Mouse (Mus musculus): ENCODE data around the gene Cks1b. TPM values are rescaled to one million over a fixed set of nuclear protein-coding genes. Genes with fewer than 3 reads are reported as not detected.

Cks1b gene
- total RNA-seq, 2 experiments from 2014 or later: 7.9 to 14.4 TPM

DNA sequence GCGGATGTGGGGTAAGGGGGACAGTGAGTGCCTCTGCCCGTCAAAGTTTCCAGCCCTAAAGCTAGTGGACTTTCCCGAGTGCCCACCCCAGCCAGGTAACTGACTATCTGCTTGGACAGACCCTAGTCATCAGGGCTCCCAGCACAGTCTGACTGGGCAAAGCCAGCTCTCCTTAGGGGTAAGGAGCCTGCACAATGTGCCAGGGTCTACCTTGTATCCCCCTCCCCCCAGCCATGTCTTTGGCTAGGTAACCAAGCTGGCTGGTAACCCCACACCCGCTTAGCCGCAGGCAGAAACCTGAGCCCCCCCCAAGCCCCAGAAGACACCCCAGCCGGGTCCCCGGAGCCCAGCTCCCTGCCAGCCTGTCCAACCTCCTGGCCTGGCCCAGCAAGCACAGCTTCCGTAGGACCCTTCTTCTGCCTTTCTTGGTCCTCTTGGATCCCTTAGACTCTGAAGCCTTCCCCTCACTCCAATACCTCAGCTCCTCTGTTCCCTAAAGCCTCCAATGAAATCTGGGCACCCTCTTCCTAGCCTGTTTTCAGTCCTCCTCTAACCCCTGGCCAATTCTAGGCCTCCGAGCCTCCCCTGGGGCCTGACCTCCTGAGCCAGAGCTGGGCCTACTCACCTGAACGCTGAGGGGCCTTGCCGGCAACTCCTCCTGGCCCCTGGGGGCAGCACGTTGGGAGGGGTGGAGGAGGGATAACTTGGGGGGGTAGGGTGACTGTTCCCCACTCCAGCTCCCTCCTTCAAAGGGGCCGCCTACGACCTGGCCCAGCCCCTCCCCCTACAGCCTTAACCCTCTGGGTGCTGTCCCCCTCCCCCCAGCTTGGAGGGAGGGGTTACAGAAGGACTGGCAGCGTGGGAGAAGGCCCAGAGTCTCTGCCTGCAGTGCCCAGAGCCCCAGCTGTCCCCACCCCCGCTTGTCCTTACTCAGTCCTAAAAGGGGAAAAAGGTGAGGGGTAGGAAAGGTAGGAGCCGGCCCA, 31.5 kb downstream of the Cks1b start:
- intact Hi-C loops (cut with DNase I): no loop called here
- peak in 1 of 2 experiments; percentile 32 for DNase-seq

GRCm38 (mm10) chr3:89385451-89385850, 32.7 kb downstream of the Cks1b start:
- DNase-seq: no peak
- intact Hi-C loops (cut with DNase I): no loop called here

DNA sequence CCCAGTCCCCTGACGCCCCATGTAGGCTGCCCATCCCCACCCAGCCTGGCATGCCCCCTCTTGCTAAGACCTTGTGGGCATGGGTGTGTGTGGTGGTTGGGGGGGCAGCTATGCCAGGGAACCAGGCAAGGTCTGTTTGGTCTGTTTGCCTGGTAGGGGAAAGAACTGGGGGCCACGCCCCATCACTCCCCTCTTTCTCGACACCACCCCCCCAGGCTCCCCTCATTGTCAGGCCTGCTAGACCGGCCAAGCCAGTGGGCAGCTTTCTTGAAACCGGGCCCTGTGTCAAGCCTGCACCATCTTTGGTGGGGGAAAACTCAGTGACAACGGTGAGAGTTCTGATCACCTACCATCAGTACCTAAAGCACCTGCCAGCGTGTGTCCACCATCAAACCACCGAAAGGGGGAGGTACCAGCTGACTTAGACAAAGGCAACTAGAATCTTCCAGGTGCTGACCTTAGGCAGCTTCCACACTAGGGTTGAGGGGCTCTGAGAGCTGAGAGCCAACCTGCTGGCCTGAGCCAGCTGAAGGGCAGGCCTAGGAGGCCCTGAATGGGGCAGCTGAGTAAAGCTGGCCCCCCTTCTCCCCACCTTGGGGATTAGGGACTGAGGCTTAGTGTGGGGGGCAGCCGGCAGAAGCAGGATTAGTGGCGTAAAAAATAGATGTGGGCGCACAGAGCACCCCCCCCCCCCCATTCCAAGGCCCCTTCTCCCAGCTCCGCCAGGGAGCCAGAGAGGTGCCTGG, 33.7 kb downstream of the Cks1b start:
- intact Hi-C loops (cut with DNase I): no loop called here
- no peak for DNase-seq

GRCm38 (mm10) chr3:89383651-89384255, 34.4 kb downstream of the Cks1b start:
- intact Hi-C loops (cut with DNase I): no loop called here
- DNase-seq: no peak

GRCm38 (mm10) chr3:89382950-89383349, 35.2 kb downstream of the Cks1b start:
- intact Hi-C loops (cut with DNase I): no loop called here
- DNase-seq: no peak

DNA sequence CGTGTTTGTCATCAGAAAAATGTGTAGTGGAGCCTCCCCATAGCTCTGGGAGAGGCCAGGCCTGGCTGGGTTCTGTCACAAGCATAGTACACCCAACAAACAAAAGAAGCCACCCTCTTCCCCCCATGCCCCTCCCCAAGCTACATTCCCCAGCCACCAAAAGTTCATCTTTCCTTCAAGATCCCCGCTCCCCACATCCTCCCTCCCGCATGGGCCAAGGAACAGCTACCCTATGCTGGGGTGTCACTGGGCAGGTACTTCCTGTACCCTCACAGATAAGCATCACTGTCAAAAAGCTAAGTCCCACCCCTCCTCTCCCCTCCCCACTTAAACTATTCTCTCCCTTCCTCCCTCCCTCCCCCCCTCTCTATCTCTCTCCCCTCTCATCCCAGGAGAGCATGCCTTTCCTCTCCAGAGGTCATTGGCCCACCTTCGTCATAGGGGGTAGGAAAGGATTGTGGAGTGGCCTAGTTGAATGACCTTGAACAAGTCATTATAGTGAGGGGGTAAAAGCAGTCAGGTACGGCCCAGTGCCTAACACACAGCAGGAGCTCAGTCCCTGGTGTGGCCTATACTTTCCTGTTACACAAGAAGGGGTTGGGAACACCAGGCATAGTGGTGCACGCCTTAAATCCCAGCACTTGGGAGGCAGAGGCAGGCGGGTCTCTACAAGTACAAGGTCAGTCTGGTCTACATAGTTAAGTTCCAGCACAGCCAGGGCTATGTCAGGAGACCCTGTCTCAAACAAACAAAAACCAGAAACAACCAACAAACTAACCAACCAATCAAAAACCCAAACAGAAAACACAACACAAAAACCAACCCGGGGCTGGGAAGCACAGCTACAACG, 35.9 kb downstream of the Cks1b start:
- DNase-seq: no peak
- intact Hi-C loops (cut with DNase I): no loop called here

GRCm38 (mm10) chr3:89381233-89381632, 37.0 kb downstream of the Cks1b start:
- intact Hi-C loops (cut with DNase I): no loop called here
- no peak for DNase-seq

- intact Hi-C loops (cut with DNase I): no loop called here
- no peak for DNase-seq
Observed at GRCm38 (mm10) chr3:89380711-89381110, 37.5 kb downstream of the Cks1b start.

DNA sequence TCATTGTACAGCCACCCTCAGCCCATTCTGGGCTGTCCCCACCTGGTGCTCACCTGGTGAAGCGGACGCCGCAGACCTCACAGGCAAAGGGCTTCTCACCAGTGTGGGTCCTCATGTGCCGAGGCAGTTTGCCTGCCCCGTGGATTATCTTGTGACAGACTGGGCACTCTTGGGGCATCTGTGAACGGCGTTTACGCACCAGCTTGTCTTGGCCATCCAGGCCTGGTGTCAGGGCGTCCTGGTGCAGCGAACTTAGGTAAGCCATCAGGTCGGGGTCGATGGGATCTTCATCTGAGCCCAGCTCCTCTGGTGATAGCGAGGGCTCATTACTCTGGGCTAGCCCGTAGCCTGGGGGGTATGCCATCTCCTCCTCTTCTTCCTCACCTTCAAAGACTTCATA, 37.9 kb downstream of the Cks1b start:
- intact Hi-C loops (cut with DNase I): no loop called here
- DNase-seq: no peak

GRCm38 (mm10) chr3:89379388-89380131, 38.6 kb downstream of the Cks1b start:
- DNase-seq: no peak
- intact Hi-C loops (cut with DNase I): loop anchor here (5.0 kb wide), 1 partner anchor 108 kb away; no protein-coding TSS in a partner anchor

DNA sequence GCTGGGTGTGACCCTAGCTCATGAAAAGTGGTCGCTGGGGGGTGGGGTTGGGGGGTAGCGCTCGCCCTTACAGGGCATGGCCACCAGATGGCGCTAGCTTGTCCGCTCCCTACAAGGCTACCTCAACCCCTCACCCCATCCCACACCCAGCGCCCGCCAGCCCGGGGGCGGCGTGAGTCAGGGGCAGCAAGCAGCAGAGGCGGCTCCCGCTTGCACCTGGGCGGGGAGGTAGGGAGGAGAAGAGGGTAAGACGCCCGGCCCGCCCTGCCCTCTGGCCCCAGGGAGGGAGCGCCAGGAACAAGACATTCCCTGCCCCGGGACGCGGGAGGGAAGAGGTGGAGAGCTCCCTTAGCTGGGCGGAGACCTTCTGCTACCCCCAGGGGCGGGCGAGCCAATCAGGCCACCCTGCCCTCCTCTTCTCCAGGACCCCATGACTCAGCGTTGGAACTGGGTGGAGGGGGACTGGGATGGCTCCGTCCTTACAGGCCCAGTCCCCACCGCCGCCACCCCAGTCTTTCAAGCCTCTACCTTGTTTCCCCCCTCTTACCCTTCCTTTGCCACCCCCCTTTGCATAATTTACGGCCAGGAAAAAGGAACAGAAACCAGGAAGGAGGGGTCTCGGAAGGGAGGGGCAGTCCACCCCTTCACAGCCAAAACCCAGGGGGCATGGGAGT, 39.7 kb downstream of the Cks1b start:
- DNase-seq: peak; percentile 79 to 84
- intact Hi-C loops (cut with DNase I): loop anchor here (5.0 kb wide), 1 partner anchor 109 kb away; no protein-coding TSS in a partner anchor

DNA sequence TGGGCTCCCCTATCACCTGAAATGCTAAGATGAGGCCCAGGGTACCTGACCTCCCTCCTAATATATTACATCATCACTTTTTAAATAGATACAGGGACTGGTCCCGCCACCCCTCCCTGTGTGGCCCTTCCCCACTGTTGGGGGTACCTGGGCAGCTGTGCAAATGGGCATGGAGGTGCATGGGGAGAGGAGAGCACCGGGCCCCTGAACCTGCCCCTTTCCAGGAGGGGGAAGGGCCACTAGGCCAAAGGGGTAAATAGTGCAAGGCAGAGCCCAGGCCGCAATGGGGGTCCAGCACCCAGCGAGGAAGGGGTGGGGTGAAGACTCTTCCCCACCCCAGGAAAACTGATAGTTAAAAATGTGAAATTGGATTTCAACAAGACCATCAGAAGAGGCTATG, 40.4 kb downstream of the Cks1b start:
- intact Hi-C loops (cut with DNase I): loop anchor here (5.0 kb wide), 1 partner anchor 109 kb away; no protein-coding TSS in a partner anchor
- no peak for DNase-seq

DNA sequence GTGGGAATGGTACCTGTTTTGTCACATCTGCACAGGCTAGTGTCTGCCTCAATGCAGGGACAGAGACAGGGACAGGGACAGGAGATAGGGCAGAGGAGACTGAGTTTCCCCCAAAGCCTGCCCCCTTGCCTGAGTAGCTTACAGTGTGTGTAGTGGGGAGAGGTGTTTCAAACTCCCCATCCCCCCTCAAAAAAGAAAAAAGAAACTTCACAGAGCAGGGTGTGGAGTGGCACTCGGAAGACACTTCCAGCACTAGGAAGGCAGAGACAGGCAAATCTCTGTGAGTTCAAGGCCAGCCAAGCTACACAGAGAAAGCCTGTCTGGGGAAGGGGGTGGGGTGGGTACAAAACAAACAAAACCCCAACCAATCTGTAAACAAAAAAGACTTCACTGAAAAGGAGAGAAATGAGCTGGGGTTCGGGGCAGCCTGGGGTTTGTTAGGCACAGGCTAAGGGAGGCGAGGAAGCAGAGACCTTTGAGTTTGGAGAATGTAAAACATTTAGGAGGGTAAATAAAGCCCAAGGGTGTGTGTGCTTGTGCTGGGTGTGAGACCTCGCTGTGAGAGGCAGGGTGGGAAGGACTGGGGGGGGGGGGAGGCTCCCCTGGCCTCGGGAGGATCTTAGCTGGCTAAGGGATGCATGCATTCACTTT, 44.5 kb downstream of the Cks1b start:
- no peak for DNase-seq
- intact Hi-C loops (cut with DNase I): no loop called here

GRCm38 (mm10) chr3:89367338-89367737, 50.8 kb downstream of the Cks1b start:
- DNase-seq: no peak
- intact Hi-C loops (cut with DNase I): no loop called here

DNA sequence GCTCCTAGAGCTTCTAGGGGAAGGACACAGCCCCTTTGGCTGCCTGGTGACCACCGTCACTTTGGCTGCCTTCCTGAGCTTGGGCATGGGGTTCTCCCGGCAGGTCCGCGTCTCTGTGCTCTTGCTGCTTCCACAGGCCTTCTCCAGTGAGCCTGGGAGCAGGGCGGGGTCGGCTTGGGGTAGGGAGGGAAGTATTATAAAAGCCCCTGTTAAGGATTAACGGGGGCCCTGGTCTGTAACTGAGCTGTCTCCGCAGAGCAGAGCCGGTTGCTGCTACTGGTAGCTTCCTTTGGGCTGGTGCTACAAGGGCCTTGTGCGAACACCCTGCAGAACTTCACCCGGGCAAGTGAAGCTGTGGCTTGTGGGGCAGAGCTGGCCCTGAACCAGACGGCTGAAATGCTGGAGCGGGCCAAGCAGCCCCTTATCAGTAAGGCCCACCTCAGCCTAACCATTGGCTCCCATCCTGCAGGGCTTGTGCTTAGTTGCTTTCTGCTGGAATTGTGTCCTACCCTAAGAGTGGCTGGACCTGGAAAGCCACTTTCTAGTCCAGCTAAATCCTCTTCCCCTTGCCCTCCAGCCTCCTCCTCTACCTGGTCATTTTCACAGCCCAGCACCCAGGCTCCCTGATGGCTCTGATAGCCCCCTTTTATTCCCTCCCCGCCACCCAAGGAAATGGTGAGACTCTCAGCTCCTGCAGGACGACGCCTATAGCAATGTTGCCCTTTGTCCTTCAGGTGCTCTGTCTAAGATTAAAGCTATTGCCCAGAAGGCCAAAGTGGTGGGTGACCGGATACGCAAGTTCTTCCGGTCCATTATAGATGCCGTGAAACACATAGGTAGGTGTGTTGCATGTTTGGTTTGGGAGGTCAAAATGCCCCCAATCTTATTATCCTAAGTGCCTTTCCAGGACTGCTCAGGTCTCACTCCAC, 52.4 kb downstream of the Cks1b start:
- no peak for DNase-seq
- intact Hi-C loops (cut with DNase I): no loop called here
